Mouse (Mus musculus) activated CD4-positive, CD25-positive, alpha-beta regulatory T cell, adult 4 months (primary cell): ENCODE measurements around the gene Smim4. TPM values are rescaled to one million over a fixed set of nuclear protein-coding genes. Genes with fewer than 3 reads are reported as not detected.

Source experiments
- ATAC-seq: one replicate; pipeline ENCODE4 v1.8.0; 2017
- polyA plus RNA-seq, 2 experiments: library from polyadenylated mRNA; unstranded; fragments of 100-300 nt; shearing (Covaris generic); gene quantifications; one replicate each; pipeline ENCODE4 v1.2.1; 2017

Smim4 gene
- polyA plus RNA-seq, 2 experiments from 2014 or later: 76.4 to 122 TPM

DNA sequence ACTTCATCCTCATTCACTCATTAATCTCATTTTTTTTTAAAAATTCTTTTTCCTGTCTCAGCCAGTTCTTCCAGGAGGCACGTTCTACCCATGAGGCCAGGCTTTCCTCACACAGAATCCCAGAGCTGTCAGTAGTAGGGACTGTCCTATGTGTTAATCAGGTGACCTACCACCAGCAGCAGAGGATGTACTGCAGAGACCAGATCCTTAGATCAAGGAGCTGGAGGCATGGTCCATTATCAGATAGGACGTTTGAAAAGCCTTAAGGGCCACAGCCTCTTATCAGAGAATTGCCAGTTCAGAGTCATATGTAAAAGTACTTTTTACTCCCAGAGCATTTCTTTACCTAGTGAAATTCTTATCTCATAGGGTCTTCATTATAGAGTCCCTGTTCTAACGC lies 14.7 kb downstream of the Smim4 start:
- ATAC-seq: no peak

DNA sequence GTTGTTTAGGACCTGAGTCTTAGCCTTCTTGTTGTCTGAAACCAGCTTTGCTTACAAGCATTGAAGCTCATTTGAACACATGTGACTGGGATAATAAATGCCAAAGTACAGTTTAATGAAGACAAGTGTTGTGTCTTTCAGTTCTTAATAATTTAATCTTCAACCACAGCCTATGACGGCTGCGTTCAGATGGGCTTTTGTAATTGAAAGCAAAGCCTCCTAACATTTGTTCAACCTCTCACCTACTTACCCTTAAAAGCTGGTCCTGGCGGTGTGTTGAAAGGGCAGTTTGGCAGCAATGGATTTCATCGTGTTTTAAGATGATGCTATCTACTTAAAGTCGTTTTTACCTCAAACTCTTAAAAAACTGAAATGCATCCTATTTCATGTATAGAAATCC lies 16.6 kb downstream of the Smim4 start:
- no peak for ATAC-seq

DNA sequence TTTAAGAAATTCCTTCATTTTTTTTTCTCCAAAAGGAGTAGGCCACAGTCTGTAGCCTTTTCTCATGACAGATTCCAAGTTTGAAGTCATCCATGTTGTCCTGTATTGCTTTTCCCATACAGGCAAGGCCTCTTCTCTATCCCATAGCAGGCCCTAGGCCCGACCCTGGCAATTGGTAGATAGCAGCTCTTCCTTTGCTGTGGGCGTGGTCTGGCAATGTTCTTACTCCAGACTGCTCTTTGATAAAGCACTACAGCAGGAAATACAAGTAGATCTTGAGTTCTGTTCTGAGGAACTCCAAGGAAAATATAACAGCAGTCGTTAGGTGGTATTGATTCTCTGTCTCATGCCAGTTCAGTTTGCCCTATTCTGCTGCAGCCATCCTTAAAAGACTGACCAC lies 18.1 kb downstream of the Smim4 start:
- no peak for ATAC-seq

- ATAC-seq: no peak
Measured at GRCm38 (mm10) chr14:31105156-31105555, 23.6 kb downstream of the Smim4 start.

GRCm38 (mm10) chr14:31089918-31090317 lies 38.8 kb downstream of the Smim4 start:
- ATAC-seq: peak; percentile 65

DNA sequence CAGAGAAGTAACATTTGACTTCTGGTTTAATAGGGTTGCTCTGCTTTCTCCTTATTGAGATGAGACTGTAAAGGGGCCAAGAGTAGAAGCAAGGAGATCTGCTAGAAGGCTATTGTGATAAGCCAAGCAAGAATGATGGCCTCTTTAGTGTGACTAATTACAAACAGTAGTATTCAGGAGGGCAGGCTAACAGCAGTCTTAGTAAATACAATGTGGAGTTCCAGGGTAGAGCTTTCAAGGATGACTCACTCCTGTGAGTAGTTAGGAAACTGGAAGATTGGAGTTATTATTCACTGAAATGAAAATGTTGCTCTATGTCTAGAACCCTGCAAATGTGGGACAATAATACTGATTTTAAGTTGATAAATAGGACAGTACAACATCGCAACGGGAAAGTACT lies 40.2 kb downstream of the Smim4 start:
- ATAC-seq: no peak

DNA sequence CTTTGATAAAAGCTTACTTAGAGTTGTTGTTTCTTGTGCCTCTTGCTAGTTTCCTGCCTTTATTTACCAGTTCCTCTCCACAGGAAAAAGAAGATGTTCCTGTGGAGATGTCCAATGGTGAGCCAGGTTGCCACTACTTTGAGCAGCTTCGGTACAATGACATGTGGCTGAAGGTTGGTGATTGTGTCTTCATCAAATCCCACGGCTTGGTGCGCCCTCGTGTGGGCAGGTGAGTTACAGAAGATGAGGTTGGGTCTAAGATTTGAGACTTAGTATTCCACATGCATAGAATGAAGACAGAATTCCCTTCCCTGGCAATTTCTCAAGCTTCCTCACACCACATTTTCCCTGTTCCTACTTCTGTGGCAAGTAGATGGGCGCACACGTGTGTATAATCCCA lies 41.3 kb downstream of the Smim4 start:
- no peak for ATAC-seq

DNA sequence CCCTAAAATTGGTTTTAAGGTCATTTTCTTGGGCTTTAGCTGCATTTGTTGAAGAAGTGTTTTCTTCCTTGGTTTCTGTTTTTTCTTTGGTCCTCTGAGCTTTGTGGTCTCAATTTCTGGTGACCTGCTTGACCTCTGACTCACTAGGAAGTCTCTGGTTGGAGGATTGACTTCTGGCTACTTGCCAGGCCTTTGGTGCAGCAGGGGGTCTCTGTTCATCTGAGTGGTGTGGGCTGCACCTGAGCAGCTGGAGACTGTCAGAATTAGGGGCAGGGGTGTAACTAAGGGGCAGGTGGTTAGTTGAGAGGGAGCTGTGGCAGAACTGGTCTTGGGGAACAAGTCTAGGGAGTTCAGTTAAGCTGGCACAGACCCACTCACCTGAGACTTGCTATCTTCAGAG lies 47.6 kb downstream of the Smim4 start:
- no peak for ATAC-seq

- ATAC-seq: no peak
Measured at GRCm38 (mm10) chr14:31079313-31080028, 49.3 kb downstream of the Smim4 start.

DNA sequence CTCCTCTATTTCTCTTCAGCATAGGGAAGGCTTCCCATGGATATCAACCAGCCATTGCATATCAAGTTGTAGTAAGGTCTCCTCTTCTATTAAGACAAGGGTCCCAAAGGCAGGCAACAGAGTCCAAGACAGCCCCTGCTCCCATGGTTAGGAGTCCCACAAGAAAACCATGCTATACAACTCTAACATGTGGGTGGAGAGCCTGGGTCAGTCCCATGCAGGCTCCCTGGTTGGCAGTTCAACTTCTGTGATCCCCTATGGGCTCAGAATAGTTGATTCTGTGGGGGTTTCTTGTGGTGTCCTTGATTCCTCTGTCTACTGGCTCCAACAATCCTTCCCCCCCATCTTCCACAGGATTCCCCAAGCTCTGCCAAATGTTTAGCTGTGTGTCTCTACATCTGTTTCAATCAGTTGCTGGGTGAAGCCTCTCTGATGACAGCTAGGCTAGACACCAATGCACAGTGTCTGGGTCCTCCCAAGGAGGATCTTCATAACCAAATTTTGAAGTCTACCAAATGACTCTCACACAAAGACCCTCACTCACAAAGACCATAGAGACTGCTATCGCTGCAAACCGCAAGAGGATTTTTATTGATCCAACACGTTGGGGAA lies 50.1 kb downstream of the Smim4 start:
- ATAC-seq: no peak

DNA sequence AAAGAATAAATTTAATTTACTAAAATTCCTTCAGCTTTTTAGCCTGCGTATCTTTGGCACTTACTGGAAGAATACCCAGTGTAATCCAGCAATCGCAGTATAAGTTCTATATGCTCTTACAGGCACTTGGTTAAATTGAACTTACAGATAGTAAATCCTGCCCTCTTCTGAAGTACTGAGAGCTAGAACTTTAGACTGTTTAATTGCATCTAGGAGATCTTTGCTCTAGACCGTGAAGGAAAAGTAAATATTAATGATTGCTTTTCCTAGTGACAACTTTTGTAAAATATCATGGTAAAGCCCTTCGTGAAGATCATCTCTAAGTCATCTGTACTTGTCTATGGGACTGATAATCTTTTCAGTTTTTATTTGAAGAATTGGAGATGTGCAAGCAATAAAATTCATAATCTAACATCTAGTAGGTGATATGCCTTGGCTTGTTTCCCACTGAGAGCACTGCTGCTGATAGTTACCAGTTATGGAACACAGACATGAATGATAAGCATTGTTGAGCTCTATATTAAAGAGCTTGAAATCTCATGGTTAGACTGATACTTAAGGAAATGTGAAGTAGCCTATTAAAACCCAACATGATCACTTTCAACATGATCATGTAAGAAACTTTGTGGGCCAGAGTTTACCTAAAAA lies 59.5 kb downstream of the Smim4 start:
- ATAC-seq: no peak

DNA sequence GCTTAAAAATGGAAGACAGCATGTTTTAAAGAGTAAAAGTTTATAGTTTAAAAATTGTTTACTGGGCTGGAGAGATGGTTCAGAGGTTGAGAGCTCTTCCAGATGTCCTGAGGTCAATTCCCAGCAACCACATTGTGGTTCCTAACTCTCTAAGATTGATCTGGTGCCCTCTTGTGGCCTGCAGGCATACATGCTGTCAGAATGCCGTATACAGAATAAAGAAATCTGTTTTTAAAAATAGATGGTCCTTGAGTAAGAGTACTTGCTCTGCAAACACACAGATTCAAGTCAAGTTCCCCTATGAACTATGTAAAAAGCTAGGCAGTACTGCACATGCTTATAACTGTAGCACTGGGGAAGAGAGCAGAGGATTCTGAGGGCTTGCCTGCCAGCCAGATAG lies 66.5 kb downstream of the Smim4 start:
- no peak for ATAC-seq

DNA sequence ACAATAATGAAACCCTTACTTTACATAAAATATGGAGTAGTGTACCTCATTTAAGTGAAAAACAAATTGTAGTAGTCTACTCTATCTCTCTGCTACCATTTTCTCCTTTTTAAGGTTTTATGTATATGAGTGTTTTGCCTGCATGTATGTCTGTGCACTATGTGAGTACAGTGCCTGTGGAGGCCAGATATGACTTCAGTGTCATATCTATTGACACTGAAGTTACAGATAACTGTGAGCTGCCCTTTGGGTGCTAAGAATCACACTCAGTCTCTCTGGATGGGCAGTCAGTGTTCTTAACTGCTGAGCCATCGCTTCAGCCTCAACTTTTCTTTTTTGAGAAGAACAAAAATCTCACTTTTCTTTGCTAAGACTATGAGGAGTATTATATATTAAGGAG lies 82.9 kb downstream of the Smim4 start:
- no peak for ATAC-seq

DNA sequence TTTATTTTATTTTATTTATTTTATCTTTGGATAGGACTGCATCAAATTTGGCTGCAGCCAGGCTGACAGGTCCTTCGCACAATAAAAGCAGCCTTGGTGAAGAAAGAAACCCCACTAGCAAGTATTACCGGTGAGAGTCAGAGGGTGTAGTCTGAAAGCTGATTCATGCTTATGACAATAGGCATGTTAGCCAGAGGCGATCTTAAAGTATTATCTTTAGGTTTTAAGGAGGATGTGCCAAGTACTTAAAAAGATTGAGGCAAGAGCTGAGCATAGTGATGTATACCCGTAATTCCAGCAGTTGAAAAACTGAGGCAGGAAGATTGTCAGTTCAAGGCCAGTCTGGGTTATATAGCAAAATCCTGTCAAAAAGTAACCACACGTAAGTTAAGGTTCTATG lies 83.5 kb downstream of the Smim4 start:
- no peak for ATAC-seq

Other genes with a start within 250 kb of the Smim4 start
- 1 to 10 TPM in 1 of 2 experiments, under 1 TPM in 1; 0.68 to 1.8 TPM for gene Mustn1, start 249.8 kb downstream of the Smim4 start, polyA plus RNA-seq
- not detected for gene Itih4, start 242.5 kb downstream of the Smim4 start, polyA plus RNA-seq
- not detected for gene Itih3, start 205.2 kb downstream of the Smim4 start, polyA plus RNA-seq
- gene Itih1, start 185.7 kb downstream of the Smim4 start, polyA plus RNA-seq: not detected
- 1 to 10 TPM; 4.6 to 6.6 TPM for gene Nek4, start 177.6 kb downstream of the Smim4 start, polyA plus RNA-seq
- 1 to 10 TPM; 4.1 to 9.7 TPM for gene Glt8d1, start 127.6 kb downstream of the Smim4 start, polyA plus RNA-seq
- gene Spcs1, start 127.3 kb downstream of the Smim4 start, polyA plus RNA-seq: 100 to 1,000 TPM; 322 to 323 TPM
- gene Pbrm1, start 109.8 kb downstream of the Smim4 start, polyA plus RNA-seq: 10 to 100 TPM; 41.0 to 51.7 TPM
- gene Gnl3, start 109.8 kb downstream of the Smim4 start, polyA plus RNA-seq: 10 to 100 TPM; 61.3 to 74.2 TPM
- not detected for gene Nt5dc2, start 2.1 kb upstream of the Smim4 start, polyA plus RNA-seq
- 1 to 10 TPM; 1.6 to 1.9 TPM for gene Stab1, start 39.7 kb upstream of the Smim4 start, polyA plus RNA-seq
- gene Tnnc1, start 79.4 kb upstream of the Smim4 start, polyA plus RNA-seq: not detected
- 100 to 1,000 TPM; 130 to 131 TPM for gene Nisch, start 88.0 kb upstream of the Smim4 start, polyA plus RNA-seq
- not detected for gene Sema3g, start 88.9 kb upstream of the Smim4 start, polyA plus RNA-seq
- 10 to 100 TPM; 10.7 to 12.9 TPM for gene Phf7, start 122.4 kb upstream of the Smim4 start, polyA plus RNA-seq
- 10 to 100 TPM; 21.1 to 25.4 TPM for gene Bap1, start 122.5 kb upstream of the Smim4 start, polyA plus RNA-seq
- gene Dnah1, start 194.9 kb upstream of the Smim4 start, polyA plus RNA-seq: under 1 TPM in 1 of 2 experiments, not detected in 1; 0.04 TPM
- 10 to 100 TPM; 18.1 to 18.6 TPM for gene Capn7, start 207.7 kb upstream of the Smim4 start, polyA plus RNA-seq